Mouse (Mus musculus) layer of hippocampus, adult 9-11 months (tissue): ENCODE measurements around the gene Cfap298.

ENCODE experiments used
- DNase-seq: peaks from one replicate; pipeline ENCODE4 v3.0.0; 2022

Cfap298 gene

DNA sequence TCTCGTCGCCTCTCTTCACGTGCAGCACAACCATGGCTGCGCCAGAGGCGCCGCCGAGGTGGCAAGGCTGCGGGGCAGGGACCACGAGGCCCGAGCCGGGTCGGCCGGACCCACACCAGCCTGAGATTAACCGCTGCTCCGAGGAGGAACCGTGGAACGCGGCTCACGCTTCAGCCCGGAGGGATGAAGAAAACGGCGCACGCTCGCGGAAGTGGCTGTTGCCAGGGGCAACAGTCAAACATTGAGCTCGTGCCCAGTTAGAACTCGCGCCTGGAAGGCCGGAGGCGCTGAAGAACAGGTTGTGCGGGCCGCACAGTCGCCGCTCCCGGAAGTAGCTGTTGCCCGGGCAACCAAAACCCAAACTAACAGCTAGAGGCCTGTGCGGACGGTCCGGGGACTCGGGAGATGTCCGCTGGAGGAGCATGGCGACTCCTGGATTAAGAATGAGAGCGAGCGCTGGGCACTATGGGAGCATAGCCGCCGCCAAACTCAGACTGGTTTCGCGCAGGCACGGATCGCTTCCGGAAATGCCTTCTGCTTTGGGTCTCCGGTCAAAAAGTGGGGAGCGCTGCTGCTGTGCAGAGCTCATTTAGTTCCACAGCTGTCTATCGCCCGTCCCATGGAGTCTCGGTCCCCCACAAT lies at the start of gene Cfap298:
TSS of gene Cfap298 (minus strand) at position 428 of the 642 bp plus-strand sequence.
- peak; percentile 92 for DNase-seq

DNA sequence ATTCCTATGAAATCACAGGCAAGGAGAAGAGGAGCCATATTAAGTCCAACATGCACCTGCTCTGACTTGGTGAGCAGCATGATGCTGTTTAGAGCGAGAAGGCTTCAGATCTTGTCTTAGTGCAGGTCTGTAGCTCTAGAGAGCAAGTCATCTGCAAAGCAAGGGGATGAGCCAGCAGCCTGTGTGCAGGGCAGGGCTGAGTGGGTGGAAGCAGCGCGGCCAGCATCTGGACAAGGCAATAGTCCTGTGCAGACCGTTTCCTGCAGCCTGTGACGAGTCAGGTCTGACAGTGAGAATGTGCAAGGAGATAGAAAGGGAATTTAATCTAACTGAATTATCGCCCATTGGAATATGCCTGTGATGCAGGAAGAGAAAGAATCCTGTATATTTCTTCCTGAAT lies 36.1 kb upstream of the Cfap298 start:
- DNase-seq, result no peak

DNA sequence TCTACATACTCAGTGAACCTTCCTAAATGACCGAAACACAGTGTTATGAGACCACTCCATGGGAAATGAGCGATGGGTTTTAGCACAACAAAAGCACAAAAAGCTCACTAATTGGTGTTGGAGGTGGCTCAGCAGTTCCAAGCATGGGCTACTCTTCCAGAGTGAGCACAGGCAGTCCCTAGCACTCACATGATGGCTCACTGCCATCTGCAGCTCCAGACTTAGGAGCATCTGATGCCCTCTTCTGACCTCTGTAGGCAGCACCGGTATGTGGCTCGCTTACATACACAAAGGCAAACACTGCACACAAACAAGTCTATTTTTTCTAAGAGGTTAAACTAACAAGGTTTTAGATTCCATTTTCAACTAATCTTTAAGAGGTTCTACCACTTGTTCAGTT lies 31.3 kb upstream of the Cfap298 start:
- DNase-seq, result no peak

DNA sequence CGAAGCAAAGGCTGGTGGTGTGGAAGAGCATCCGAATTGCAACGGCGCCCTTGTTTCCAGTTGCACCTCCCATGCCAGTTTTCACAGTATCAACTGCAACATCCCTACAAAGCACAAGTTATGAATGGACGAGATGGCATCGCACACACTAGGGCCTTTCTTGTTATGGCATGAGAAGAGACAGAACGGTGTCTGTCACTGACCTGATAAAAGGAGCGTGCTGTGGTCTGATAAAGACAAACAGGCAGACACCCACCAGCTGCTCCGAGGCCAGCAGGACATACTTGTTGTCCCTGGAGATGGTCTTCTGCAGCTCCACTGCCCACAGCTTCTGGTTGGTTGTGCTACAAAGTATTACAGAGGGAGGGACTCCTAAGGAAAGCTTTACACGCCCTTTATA lies 29.4 kb upstream of the Cfap298 start:
- no peak for DNase-seq

DNA sequence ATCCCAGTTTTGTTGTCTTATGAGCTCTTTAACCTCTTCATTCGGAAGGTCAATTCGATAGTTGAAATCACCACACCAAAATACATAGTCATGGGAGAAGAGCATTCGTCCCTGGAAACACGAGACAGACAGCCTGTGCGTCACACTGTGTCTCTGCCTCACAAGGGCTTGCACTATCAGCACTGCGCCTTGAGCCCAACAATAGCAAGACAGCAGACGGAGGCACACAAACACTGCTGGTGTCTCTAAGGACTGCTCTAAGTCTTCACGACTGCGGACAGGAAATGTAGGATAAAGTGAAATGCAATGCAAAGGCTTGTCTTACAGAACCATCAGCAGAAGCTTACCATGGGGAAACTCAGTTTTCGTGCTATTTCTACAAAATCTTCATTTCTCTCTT lies 29.0 kb upstream of the Cfap298 start:
- DNase-seq, result no peak

DNA sequence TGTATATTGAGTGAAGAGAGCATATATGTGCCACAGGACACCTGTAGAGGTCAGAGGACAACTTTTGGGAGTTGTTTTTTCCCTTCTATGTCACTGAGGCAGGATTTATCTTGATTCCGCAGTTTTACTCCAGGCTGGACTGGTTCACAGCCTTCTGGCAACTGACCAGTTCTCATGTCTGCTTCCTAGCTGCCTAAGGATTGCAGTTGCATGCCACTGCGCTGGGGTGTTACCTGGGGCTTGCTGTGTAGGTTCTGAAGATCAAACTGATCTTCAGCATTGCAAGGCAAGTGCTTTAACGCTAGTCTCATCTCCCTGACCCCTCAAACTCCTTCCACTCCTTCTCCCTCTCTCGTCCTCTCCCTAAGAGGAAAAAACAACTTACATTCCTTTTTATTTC lies 28.3 kb upstream of the Cfap298 start:
- DNase-seq, result no peak

DNA sequence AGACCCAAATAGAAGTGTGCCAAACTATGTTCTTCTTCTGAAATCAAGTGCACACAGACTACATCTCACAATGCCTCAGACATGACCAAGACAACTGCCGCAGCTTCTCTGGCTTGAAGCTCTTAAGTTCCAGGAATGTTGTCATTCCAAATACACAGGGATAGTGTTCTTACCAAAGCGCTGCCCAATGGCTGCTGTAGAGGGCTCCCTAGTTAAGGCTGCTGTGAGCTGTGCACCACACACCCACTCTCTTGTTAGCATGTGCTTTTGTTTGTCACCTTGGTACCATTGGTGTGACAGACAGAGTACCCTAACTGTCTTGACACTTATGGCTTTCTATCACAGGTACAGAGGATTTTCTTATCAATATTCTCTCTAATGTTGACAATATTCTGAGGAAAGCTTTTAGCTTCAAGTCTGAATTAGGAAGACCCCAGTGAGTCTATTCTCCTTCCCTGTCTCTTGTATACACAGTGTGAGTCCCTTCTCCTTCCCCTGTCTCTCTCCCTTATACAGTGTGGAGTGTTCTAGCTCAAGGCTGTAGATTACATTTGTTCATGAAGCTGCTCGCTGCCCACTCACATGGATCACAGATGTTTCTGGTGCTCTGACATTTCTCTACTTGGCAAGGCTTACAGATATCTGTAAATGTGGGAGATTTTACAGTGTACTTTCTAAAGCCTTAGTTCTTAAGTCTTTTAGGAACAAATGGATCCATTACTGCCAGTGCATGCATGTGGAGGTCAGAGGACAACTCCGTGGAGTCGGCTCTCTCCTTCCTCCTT lies 23.6 kb upstream of the Cfap298 start:
- peak; percentile 81 for DNase-seq

DNA sequence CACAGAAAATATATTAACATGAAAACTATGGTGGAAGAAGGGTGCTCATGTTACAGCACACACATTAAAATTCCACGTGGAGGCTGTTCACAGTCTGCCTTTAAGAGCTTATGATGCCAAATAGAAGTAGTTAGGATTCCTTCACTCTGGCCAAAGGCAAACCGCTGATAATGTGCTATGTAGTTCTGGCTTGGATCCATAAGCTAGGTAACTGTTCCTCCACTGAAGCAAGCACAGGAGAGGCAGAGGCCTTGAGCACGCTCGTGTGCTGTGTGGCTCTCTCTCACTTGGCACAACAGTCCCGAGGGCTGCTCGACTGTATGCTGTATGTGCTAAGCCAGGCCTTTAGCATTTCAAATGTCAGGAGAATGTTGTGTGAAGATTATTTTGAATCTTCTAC lies 20.6 kb upstream of the Cfap298 start:
- DNase-seq, result no peak

DNA sequence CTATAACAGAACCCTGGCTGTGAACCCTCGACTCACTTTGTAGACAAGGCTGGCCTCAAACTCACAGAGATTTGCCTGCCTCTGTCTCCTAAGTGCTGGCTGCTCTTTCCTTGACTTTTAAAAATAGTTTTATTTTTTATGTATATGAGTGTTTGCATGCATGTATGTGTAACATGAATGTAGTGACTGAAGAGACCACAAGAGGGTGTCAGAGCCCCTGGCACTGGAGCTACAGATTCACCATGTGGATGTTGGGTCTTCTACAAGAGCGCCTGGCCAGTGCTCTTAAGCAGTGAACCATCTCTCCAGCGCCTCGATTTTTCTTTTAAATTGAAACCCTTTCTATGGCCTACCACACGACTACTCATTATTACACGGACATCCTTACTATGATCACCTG lies 18.9 kb upstream of the Cfap298 start:
- DNase-seq, result no peak

DNA sequence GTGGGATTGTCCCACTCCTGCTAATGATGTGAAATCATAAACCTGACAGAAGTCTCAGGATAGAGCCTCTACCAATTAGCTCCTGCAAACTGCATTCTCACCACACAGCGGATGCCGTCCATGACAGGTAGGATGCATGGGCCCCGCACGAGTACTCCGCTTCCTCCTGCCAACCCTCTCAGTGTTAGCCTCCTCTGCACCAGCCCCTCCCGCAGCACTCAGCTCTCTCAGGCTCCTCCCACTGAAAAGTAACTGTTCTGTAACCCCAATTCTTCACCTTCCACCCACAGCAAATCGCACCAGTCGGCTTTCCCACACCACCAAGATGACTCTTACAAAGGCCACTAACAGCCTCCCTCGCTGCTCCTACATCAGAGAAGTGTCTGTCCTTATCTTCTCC lies 18.2 kb upstream of the Cfap298 start:
- no peak for DNase-seq

DNA sequence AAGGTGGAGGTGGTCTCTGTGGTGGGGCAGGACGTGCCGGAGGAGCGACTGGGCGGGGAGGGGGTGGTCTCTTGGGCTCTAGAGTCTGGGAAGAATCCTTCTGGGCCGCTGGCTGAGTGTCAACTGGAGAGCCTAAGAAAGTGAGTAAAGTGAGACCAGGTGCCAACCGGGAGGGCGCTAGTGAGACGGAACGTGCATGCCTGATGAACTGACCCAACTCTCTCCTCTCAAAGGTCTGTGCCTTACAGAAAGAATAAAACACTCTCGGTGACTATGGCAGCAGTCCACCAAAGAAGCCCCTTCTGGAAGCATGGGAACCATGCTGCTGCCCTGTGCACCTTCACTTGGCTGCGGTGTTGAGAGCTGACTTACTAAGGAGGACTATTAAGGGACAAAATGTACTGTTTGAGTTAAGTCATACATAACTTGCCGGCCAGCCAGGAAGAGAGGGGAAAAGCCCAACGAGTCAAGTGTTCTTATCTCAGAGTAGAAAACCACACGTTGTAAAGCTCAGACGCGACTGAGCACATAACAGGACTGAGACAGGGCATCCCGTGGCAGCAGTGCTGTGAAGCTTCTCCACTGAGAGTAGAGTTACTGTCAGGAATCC lies 15.5 kb upstream of the Cfap298 start:
- DNase-seq, result no peak

DNA sequence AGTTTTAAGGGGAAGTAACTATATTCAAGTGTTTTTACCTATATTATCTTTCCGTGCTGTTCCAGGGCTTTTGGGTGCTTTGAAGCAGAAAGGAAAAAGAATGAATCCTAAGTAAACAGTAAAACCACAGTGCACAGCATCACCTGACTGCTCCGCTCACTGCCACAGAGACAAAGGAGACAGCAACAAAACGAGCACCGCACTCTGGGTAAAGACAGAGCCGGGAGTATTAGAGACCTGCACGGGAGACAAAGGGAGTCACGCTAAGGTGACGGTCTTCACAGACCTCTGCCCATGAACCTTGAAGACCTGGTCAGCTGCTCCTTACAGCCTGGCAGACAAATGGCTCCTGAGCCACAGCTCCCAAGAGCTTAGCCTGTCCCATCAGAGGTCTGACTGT lies 12.1 kb upstream of the Cfap298 start:
- DNase-seq, result no peak

DNA sequence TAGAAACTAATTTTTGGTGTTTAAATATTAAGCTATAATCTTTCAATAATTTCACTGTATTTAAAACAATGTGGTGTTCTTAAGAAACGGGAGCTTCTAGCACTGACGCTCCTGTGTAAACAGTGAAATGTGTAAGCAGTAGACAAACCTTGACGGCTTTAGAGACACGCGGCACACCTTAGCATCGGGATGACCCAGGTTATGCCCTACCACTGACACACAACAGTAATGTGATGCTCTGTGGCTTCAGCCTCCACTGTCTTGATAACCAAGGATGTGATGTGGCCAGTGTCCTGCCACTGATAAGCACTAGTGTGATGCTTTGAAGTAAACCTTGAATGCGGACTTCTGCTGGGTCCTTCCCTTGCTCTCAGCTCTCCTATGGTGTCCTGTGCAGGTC lies 6.3 kb upstream of the Cfap298 start:
- no peak for DNase-seq

DNA sequence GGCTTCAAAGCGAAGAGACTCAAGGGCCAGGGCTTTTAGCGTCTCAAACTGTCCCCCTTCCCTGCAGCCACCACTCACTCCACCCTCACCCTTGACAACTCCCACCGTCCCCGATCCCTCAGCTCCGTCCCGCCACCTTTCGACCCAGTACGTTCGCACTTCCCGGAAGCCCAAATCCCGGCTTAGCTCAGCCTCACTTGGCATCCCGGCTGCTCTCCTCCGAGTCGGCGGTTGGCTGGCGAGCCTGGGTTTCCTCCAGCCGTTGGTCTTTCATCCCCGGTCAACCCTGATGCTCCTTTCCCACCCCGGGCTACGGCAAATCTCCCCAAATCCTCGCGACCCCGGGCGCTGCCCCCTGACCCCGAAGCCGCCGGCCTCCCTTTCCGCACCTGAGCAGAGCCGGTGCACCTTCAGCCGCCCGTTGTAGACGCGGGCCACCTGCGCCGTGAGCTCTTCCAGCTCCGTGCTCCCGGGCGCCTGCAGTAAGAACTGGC lies 674 bp downstream of the Cfap298 start:
- DNase-seq, result peak; percentile 39

DNA sequence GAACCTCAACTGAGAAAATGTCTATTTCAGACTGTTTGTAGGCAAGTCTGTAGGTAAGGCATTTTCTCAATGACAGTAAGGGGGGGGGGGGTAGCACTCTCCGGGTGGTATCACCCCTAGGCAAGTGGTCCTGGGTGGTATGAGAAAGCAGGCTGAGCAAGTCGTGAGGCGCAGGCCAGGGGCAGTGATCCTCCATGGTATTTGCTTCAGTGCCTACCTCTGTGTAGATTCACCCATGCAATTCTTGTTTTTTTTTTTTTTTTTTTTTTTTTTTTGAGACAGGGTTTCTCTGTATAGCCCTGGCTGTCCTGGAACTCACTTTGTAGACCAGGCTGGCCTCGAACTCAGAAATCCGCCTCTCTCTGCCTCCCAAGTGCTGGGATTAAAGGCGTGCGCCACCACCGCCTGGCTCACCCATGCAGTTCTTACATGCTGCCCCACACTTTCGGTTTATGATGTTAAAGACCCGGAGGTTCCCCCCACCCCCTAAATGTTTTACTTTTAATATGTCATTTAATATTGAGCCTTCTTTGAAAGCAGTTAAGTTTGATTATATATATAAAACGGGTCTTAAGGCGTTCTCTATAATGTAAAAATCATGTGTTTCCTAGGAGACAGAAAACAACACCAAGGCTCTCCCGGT lies 1.3 kb downstream of the Cfap298 start:
- no peak for DNase-seq

DNA sequence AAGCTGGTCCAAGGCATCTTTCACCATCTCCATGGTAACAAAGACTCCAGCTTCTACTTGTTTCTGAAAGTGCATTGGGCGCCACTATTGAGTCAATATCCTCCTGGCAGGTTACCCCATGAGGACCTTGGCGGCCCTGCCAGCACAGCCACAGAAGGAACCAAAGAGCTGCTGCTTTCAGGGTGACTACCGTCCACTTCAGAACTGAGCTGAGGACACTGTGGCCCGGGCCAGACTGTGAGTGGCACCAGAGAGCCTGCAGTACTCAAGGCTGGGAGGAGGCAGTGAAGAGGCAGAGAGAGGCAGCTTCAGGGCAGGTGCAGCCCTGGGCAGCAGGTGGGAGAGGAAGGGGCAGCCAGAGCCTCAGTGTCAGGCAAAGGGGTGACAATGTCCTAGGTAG lies 7.5 kb downstream of the Cfap298 start:
- DNase-seq, result no peak

DNA sequence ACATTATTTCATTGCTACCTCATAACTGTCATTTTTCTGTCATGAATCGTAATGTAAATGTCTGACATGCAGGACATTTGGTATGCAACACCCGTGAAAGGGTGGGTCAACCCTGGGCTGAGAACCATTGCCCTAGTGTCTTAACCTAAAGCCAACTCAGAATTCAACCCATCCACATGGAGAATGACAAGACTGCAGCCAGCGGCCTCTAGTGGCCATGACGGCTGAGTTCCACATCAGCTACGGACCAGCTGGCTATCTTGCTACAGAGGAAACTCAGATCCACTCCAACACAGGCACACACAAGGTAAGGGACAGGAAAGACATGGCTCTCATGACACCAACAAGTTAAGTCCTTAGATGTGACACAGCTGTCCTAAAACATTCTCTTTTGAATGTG lies 9.5 kb downstream of the Cfap298 start:
- DNase-seq, result peak; percentile 52

DNA sequence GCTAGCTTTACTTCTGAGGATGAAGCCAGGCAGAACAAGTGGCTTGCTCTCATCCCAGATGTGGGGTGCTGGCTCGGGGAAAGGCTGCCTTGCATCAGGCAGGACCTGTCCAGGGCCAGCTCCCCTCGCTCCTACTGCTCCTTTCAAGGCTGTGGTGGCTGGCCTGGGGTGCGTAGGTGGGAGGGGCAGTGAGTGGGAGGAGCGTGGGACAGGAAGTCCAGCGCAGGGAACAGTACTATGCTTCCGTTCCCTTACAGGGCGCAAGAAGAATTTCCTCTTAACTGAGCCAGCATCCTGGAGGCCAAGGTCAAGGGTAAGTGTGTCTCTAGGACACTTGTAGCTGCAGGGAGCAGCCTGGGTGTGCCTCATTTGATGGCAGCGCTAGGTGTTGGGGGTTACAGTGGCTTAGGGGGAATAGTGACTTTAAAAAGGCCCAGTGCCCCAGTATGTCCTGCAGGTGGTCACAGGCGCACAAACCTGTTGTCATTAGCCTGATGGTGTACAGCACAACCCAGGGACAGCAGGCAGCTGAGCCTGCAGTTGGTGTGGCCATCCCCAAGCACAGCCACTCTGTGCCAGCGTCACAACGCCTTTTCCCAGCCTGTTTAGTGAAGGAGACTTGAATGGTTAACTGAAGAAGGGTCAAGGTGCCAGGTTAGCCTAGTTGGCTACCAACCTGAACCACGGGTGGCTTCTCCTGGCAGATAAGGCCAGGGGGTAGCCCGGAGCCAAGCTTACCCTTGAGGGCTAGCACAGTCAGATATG lies 10.1 kb downstream of the Cfap298 start:
- DNase-seq, result no peak

DNA sequence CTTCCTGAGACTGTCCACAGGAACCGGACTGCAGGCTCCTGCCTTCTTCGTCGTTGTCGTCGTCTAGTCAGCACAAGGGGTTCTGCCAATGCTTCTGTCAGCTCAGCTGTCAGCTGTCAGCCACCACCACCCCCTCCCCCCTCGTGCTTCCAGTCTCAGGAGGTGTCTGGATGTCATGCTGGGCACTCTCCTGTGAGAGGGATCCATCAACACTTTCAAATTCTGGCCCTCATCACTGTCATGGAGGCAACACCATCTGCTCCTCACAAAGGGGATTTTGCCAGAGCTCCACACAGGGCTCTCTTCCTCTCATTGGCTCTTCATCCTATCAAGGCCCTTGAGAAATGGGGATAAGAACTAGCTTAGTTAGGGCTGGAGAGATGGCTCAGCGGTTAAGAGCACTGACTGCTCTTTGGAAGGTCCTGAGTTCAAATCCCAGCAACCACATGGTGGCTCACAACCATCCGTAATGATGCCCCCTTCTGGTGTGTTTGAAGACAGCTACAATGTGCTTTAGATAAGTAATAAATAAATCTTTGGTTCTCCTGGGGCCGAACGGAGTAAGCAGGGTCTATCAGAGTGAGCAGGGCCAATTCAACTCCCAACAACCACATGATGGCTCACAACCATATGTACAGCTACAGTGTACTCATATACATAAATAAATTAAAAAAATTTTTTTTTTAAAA lies 13.3 kb downstream of the Cfap298 start:
- DNase-seq, result peak; percentile 45

DNA sequence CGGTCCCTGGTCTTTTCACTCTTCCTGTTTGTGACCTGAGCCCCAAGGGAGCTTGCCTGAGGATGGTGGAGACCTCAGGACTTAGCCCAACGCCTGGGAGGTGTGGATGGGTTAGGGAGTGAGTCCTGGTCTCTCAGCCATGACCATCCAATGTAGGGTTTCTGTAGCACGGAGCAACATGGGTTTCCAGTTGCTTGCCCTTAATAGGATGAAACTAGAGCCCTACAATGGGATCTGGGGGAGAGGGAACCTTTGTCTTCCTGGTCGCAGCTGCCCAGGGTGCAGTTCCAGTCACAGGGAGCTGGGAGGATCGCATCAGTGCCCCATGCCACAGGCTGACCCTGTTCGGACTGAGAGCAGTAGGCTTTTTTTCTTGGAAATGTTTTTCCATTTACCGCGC lies 17.8 kb downstream of the Cfap298 start:
- DNase-seq, result no peak

DNA sequence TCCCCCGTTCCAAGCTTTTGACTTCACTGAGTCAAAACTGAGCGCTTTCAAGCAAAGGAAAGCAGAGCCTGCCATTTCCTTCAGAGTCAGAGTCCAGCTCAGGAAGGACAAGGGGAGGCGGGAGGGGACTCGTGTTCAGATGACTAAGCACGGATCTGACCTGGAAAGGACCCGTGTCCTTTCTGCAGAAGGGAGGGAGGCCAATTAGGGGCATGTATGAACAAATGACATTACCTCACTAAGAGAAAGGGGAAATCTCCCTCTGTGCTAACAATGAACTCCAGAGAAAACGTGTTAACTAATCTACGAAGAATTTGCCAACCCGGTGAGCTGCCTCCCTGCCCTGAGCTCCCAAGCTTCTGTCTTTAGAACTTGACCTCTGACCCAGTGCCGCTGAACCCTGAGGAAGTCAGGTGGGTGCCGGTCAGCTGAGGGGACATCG lies 18.9 kb downstream of the Cfap298 start:
- no peak for DNase-seq

DNA sequence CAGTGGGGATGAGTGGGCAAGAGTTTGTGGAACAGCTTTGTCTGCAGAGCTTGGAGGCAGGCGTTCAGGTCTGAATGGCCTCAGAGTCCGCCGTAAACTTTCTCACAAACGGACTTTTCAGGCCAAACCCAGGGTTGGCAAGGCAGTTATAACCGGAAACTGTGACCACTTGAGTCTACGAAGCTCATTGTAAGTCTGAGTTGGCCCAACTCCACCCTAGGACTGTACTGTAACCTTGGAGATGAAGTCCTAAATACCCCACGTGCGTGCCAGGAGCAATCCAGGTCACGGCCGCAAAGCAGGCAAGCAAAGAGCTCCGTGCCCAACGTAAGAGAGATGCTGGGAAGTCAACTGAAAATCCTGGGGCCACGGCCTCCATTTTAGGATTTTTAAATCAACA lies 23.1 kb downstream of the Cfap298 start:
- DNase-seq, result no peak
